Mouse (Mus musculus) gastrocnemius, adult 18-20 months (tissue): ENCODE data around the gene Acads. TPM values are rescaled to one million over a fixed set of nuclear protein-coding genes. Genes with fewer than 3 reads are reported as not detected.
"Not testable (repeated sequence)": the region's sequence is repeated elsewhere in the genome, so short reads cannot be mapped to it uniquely, and the experiment has no call there.

ENCODE experiments used
- DNase-seq: peaks from one replicate; pipeline ENCODE4 v3.0.0; 2021; ENCODE audit warnings: low spot score
- long read RNA-seq, 2 experiments: library from polyadenylated mRNA; stranded (forward); transcript quantifications; one replicate each; pipeline ENCODE4 v2.0.0; 2021
- total RNA-seq, 2 experiments: library from RNA; stranded (reverse); gene quantifications; 2 replicates each; pipeline ENCODE4 v1.2.3; 2021

Acads gene
- total RNA-seq, result 10 to 100 TPM; 74.2 to 75.3 TPM
- long read RNA-seq, experiment 1, transcript Acads-201 (10 exons, 1,870 nt), result major isoform, 27 of 32 reads
- long read RNA-seq, experiment 1, partial matches to known transcripts, result 3 of 32 reads
- long read RNA-seq, experiment 1, other reads (novel, unspliced or antisense), result 2 of 32 reads
- long read RNA-seq, experiment 2, transcript Acads-201 (10 exons, 1,870 nt), result major isoform, 23 of 35 reads
- long read RNA-seq, experiment 2, partial matches to known transcripts, result 10 of 35 reads
- long read RNA-seq, experiment 2, other reads (novel, unspliced or antisense), result 2 of 35 reads

DNA sequence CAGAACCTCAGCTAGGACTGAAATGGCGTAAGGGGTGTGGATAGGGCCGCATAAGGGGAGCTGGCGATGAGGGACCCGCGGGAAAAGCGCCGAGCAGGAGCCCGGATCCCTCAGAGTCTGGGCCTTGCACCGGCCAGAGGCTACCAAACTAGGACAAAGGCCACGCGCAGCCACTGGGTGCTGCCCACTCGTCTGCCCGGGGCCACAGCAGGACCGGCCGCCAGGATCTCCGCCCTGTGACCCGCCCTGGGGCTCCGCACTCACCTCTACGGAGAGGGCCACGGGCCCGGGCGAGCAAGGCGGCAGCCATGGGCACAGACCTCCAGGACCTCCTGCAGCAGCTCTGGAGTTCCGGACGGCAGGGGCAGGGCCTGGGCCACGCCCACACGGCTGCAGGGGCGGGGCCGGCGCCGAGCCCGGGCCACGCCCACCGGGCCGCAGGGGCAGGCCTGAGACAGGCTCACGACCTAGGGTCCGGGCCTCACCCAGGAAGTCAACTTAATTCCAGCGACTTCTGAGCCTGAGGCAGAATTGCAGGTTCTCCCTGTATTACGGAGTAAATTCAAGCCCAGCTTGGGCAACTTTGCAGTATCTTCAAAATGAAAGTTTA, at the start of gene Acads:
Gene Acads, minus strand, starts transcription at position 386 of the 610 bp plus-strand sequence.
- DNase-seq, result peak; percentile 82

DNA sequence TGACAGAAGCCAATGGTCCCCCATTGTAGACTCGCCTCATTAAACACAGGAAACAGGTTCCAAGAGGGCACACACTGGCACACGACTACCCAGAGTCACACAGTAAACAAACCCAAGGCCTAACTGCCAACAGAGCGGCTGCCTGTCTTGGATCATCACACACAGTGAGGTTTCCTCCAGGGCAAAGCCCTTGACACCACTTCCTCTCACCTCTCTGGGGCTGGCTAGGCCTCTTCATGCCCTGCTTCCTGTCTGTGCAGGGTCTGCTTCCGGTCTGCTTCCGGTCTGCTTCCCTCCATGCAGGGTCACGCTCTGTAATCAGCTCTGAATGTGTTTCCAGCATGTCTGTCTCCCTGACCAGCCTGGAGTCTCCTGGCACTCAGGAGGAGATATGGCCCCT, 48.2 kb upstream of the Acads start:
- no peak for DNase-seq

DNA sequence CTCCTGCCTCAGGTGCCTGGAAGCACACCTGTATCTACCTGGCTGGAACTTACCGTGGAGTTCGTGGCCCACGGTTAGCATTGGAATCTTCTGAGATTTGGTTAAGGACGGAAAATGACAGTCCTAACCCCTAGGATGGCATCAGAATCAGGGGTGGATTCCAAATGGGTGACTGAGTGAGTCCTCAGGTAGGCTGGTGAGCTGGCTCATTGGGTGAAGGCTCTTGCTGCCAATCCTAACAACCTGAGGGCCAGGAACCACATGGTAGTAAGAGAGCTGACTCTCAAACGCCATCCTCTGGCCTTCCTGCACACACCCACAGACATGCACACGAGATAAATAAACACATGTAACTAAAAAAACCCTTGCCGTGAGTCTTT, 47.7 kb upstream of the Acads start:
- DNase-seq, result no peak

DNA sequence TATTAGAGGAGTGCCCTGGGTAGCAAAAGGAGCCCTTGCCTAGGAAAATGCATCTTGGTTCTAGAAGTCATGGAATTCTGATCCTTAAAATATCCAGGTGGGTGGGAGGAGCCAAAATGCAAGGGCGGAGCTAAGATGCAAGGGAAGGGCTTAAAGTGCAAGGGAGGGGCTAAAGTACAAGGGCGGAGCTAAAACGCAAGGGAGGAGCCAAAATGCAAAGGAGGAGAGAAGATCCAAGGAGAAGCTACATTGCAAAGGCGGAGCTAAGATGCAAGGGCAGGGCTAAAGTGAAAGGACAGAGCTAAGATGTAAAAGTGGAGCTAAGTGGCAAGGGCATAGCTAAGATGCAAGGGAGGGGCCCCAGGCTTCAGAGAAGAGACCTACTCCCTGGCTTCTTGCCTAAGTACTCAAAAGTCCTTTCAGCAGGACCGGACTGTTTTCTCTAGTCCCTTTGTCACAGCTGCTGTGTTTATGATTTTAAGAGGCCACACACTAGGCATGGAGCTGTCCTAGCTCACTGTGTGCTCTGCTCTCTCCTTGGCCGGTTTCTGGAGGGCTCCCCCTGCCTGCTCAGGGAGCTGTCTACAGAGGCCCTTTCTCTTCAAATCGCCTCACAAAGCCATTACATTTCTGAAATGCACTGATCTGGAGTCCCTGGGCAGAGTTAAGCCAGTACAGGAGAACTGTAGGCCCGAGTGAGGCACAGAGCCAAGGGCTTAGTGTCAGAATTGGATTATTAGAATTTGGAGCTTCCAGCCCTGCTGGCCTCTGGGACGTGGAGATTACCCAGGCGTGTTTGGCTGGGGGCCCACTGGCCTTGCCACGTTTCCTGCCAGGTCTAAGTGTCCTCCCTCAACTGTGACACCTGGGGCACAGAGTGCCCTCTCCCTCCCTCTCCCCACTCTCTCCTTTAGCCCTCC, 47.0 kb upstream of the Acads start:
- no peak for DNase-seq

DNA sequence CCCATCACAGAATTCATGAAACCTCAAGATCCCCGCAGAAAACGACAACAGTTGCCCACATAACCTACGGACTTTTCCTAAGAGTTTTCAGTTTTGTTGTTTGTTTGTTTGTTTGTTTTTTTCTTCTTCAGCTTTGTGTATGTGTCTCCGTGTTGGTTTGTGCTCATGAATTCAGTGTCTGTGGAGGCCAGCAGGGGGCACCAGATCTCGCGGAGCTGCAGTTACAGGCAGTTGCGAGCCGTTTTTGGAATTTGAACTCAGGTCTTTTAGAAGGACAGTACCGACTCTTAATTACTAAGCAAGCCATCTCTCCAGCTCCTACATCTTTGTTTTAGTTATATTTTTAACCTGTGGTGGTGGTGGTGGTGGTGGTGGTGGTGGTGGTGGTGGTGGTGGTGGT, 46.2 kb upstream of the Acads start:
- no peak for DNase-seq

DNA sequence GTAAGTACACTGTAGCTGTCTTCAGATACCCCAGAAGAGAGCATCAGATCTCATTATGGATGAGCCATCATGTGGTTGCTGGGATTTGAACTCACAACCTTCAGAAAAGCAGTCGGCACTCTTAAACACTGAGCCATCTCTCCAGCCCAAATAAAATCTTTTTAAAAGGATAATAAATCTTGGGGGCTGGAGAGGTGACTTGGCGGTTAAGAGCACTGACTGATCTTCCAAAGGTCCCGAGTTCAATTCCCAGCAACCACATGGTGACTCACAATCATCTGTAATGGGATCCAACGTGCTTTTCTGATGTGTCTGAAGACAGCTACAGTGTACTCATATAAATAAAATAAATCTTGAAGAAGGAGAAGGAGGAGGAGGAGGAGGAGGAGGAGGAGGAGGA, 45.3 kb upstream of the Acads start:
- DNase-seq, result not testable (repeated sequence)

DNA sequence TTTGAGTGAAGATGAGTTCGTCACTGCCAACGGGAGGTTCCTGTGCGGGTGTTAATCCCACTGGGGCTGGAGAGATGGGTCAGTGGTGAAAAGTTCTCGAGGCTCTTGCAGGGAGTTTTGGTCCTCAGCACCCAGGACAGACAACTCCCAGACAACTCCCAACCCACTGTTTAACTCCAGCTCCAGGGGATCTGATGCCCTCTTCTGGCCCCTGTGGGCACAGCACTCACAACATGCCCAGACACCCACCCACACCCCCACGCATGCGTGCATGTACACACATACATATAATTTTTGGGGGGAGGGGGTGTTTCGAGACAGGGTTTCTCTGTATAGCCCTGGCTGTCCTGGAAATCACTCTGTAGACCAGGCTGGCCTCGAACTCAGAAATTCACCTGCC, 44.4 kb upstream of the Acads start:
- DNase-seq, result peak; percentile 77

DNA sequence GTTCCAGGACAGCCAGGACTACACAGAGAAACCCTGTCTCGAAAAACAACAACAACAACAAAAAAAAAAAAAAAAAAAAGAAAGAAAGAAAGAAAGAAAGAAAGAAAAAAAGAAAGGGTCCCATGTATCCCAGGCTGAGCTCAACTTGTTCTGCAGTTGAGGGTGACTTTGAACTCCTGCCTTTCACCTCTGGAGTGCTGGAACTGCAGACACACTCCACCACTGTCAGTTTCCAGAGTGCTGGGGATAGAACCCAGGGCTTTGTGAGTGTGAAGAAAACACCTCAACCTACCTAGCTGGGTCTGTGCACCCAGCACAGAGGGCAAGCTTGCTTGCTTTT, 42.8 kb upstream of the Acads start:
- not testable (repeated sequence) for DNase-seq

DNA sequence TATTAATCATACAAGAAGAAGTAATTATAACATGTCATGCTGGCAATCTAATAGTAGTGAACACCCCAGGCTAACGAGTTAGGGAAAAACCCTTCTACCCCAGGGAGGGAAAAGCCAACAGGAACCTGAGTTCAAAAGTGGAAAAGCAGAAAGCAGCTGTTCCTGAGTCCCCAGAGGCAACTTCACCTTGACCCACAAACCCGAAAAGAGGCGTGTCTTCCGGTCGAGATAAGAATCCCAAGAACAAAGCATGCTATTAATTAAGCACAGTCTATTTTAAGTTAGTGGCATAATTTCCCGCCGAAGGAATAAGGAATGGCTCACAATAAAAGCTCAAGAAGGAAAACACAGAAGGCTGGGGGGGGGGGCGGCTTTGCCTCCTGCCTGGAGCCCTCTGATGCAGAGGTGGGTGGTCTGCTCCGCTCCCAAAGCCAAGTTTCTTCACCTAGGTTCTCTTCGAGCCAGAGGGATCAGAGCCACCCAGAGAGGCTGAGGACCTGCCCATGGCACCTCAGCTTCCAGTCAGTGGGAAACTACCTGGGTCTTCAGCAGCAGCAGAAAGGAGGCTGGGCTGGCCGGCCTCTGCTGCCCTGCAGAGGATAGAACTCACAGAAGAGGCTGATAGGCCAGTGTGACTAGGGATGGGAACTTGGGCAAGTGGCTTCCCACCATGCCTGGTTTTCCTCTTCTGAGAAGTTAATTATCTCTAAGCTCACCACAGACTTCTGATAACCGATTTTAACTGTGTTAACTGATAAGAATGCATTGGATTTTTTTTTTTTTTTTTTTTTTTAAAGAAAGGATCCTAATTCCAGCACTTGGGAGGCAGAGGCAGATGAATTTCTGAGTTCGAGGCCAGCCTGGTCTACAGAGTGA, 42.2 kb upstream of the Acads start:
- no peak for DNase-seq

DNA sequence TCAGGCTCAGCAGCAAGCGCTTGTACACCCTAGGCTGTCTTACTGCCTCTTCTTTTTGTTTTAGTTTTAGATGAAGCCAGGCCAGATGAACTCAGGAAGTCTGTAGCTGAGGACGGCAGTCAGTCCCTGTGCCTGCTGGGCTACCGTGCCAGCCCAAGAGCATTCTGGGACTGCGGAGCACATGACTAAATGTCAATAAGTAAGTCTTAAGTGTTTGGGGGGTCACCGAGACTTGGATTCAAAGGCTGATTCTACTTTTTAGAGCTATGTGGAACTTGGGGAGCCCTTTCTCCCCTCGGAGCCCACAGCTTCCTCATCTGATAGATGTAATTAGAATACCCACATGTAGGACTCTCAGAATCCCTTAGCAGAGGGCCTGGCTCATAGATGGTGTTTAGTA, 41.5 kb upstream of the Acads start:
- no peak for DNase-seq

DNA sequence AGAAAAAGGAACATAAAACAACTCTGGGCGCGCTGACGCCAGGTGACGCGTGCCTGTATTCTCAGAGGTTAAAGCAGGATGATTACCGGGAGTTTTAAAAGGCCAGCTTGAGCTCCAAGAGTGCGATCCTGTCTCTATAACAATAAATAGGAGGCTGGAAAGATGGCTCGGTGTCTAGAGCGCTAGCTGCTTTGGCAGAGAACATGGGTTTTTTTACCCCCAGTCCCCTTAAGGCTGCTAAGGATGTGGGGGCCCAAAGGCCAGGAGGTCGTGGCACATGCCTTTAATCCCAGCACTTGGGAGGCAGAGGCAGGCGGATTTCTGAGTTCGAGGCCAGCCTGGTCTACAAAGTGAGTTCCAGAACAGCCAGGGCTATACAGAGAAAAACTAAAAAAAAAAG, 40.0 kb upstream of the Acads start:
- DNase-seq, result no peak

DNA sequence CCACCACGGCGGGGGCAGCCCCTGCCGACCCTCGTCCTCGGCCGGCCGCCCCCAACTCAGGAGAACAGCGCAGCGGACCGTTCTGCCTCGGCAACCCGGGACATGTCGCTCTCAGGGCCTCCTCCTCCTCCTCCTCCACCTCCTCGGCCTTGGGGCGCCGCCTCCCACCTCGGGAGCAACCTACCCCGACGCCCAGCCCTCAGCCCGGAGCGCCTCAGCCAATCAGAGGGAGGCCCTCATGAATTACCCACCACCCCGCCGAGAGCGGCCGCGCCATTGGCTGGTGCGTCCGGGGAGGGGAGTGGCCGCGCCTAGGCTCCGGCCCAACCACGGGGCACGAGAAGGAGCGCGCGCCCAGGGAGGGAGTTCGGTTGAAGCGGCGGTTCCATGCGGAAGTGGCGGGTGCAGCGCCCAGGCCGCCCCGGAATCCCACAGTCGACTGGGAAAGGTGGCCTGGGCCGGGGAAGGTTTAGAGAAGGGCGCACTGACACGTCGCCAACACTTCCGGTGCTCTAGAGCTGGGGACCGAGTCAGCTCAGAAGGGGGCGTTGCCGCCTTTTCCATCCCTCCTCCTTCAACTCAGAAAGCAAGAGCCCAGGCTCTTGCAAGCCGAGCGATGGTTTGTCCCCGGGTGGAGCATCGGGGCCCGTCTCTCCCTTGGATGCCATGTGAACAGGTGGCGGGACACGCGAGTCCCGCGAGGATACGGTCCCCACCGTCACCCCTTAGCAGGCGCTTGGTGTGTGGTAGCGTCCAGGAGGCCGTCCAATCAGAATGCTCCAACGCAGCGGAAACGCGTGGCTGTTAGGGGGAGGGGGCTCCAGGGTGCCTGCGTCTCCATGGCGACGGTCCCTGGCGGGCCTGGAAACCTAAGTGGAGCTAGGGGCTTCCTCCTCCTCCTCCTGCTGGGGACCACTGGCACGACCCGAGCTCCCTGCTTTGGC, 39.2 kb upstream of the Acads start, which contains the start of gene Mlec:
Gene Mlec, minus strand, starts transcription at position 140 of the 944 bp plus-strand sequence.
- DNase-seq, result peak; percentile 99

DNA sequence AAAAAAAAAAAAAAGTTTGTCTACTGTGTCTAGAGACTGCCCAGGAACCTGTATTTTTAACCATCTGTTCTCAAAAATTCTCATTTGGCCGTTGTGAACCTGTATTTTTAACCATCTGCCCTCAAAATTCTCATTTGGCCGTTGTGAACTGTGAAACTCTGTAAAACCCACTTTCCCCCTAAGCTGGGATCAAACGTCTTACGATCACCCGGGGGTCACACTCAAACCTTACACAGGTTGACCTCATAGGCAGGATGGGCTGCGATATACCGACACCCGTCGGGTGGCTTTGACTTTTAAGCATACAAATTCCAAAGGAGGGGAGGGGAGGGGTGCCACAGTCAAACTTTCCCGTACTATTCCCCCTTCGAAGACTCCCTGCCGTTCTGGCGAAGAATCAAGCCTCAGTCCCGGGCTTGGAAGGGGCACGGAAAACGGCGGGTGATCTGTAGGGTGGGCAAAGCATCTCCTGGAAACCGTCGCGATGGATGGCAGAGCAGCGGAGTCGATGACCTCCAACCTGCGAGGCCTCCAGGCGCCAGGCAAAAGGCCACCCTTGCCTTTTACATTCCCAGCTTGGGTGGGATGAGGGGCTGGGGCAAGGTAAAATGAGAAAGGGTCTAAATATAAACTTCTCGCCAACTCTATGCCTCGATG, 37.9 kb upstream of the Acads start:
- no peak for DNase-seq

DNA sequence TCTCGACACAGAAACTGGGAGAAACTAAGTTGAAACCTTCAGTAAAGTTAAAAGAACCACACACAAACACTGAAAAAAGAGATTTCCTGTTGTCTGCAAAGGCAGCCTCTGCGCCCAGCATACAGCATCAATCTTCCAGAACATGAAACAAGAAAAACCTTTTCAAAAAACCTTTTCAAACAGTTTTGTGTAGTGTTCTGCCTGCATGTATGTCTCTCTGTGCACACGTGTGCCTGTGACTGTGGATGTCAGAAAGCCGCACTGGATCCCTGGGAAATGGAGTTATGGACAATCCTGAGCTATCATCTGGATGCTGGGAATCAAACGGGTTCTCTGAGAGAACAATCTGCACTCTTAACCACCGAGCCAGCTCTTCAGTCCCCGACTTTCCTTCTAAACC, 37.3 kb upstream of the Acads start:
- no peak for DNase-seq

DNA sequence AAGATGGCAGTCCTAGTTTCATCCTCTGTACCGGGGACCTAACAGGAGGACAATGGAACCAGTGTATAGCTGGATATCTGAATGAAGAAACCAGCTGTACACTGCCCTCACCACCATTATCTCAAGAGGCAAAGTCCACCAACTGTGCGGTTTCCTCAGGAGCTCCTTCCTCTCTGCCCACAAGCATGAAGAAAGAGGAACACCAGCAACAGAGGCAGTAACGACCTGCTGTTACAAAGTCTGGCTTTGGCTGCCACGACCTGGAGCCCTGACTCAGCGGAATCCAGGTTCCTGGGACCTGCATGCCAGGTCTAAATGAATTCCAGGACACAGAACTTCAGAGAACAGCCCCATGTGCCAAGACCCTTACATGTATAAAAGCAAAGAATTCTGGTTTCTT, 36.7 kb upstream of the Acads start:
- peak; percentile 48 for DNase-seq

DNA sequence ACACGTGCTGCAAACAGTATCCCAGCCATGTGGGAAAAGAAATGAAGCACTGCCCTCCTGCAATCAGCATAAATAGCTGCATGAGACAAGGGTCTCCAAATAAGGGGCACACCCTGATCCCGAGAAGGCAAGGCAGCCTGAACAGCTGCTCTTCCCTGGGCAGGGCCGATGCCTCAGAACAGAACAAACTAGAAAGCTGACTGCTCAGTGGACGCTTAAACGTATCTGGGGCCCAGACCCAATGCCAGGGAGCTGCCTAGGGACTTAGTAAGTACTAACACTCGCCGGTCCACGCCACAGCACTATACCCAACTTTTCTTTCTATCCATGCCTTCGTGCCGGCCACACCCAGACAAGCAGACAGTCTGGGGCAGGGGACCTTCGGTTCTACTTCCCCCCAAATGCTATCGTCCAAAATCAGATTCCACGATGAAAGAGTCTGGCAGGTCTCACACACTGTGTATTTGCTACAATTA, 36.0 kb upstream of the Acads start:
- peak; percentile 61 for DNase-seq

DNA sequence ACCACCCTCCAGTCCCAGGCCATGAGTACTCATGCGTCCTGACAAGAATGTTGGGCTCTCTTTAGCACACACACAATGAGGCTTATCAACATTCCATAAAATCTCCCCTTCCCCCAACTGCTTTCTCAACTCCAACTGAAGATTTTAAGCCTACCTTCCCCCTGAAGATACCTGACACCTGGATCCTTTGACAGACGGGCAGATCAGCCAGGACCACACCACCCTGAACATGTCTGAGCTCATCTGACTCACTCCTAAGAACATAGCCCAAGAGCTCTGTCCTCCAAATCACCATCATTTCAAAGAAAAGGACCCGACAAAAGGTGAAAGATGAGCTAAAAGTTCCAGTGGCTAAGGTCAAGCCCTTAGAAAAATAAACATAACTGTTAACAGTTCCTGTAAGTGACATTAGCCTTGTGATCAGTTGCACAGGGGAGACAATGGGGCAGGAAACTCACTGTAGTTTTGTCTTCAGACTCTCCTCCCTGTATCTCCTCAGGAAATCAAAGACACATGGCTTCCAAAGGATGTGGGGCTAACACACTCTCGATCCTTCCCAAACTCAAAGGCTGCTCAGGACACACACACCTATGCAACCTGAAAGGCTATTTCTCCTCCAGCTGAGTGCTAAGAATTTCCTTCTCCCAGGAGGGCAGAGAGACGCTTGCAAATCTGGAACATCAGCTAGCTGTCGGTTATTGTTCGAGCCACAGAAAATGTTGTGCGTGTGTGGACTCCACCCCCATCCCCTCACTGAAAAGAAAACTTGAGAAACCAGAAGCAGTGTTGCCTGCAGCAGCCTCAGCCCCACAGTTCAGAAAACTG, 33.2 kb upstream of the Acads start:
- no peak for DNase-seq

DNA sequence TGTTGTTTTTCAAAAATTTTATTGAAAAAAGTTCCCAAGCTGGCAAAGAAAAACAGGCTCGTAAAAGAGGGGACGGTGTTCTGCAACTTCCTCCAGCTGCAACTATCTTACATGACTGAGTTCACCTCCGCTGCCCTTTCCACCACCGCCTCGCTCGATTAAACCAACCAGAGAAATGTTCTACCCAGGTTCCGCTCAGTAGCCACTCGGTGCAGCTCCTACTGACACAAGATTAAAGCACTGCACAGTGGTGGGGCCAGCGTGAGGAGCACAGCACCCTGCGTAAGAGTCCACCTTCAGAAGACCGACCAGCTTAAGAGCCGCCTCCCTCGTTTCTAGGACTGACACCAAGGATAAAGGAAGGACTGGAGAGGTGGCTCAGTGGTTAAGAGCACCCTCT, 32.3 kb upstream of the Acads start:
- DNase-seq, result no peak

DNA sequence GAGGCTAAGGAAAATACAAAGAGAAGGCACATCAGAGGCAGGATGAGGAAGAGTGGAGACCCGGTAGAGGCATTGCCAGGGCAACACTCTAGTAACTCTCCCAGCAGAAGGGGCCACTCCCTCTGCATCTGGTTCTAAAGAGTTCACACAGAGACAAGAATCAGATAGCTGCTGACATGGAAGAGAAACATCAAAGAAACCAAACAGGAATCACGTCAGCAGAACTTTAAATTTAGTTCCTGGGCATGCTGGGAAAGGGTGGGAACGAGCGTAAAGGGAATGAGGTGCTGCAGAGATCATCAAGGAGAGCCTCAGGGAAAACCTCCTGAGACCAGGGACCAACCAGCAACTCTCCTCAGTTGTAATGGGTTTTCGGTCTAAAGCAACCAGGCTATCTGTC, 31.8 kb upstream of the Acads start:
- DNase-seq, result no peak
